Mouse (Mus musculus) midbrain, embryonic 10.5 days (tissue): ENCODE data around the gene Itprid1. TPM values are rescaled to one million over a fixed set of nuclear protein-coding genes. Genes with fewer than 3 reads are reported as not detected.

ENCODE experiments used
- DNase-seq: peaks from one replicate; pipeline ENCODE4 v3.0.0-alpha.2; 2017; ENCODE audit warnings: low spot score
- H3K27ac ChIP-seq: fragments of 300-500 bp; sonication (generic); replicated peaks from 2 replicates; pipeline ENCODE4 v1.5.1; 2016; ENCODE audit warnings: mild to moderate bottlenecking
- H3K27me3 ChIP-seq: fragments of 300-500 bp; sonication (generic); 2 replicates; pipeline ENCODE4 v1.6.1; 2016; ENCODE audit warnings: low read depth, mild to moderate bottlenecking; ENCODE audit not compliant: poor library complexity, severe bottlenecking
- H3K36me3 ChIP-seq: fragments of 300-500 bp; sonication (generic); 2 replicates; pipeline ENCODE4 v1.6.1; 2016; ENCODE audit warnings: mild to moderate bottlenecking, moderate library complexity
- H3K4me1 ChIP-seq: fragments of 300-500 bp; sonication (generic); 2 replicates; pipeline ENCODE4 v1.6.1; 2016
- H3K4me3 ChIP-seq: fragments of 300-500 bp; sonication (generic); 2 replicates; pipeline ENCODE4 v1.5.1; 2016; ENCODE audit warnings: mild to moderate bottlenecking, moderate library complexity
- H3K9me3 ChIP-seq: fragments of 300-500 bp; sonication (generic); replicated peaks from 2 replicates; pipeline ENCODE4 v1.6.1; 2016; ENCODE audit warnings: mild to moderate bottlenecking
- WGBS: fragments of 180-500 bp; shearing (Covaris S2); methylation state at CpG from one replicate; pipeline ENCODE4 v1.1.7; 2016; 5-methylcytosine and 5-hydroxymethylcytosine counted together
- polyA plus RNA-seq: library from polyadenylated mRNA; unstranded; fragments of >200 nt; fragmentation: Nextera tagmentation; extraction: Ambion mirVana; gene quantifications from 2 replicates; pipeline ENCODE4 v1.2.1, GENCODE M21; 2016

The Itprid1 gene
- polyA plus RNA-seq, 1 experiment from 2014 or later, result not detected

GRCm38 (mm10) chr6:56027966-56028365 lies 191.3 kb downstream of the Itprid1 start:
- Histone ChIP-seq H3K4me1 (no peaks in the 10 kb centered on the region; the same call in 1 of the 2 replicates), H3K4me3 (no peak overlapping the region), H3K27me3 (no peaks in the 10 kb centered on the region), H3K36me3 (no peaks in the 10 kb centered on the region), H3K9me3 (no peaks in the 10 kb centered on the region), H3K27ac (no peak overlapping the region)
- no peak for DNase-seq
- 92% methylated on average over 5 of the region's 5 CpGs for WGBS

Other genes starting within 250 kb of the Itprid1 start
- 0.05 TPM in 1 of 2 replicates, not detected in the other for gene Neurod6, start 155.6 kb upstream of the Itprid1 start, polyA plus RNA-seq
- 15.7 and 21.8 TPM in 2 replicates for gene Ppp1r17, start 180.6 kb downstream of the Itprid1 start, polyA plus RNA-seq